Mouse (Mus musculus): ENCODE measurements around the gene Ecd. TPM values are rescaled to one million over a fixed set of nuclear protein-coding genes. Genes with fewer than 3 reads are reported as not detected.
A peak's percentile ranks its signal among the peaks of the same experiment; 100 is the strongest.

The Ecd gene
- 28.6 TPM for polyA plus RNA-seq (2012; fragmentation: generic; extraction: Trizol)
- long read RNA-seq, experiment 1, transcript Ecd-201 (14 exons, 3,132 nt) = major isoform, 25 of 39 reads
- long read RNA-seq, experiment 1, partial matches to known transcripts = 8 of 39 reads
- long read RNA-seq, experiment 1, other reads (novel, unspliced or antisense) = 6 of 39 reads
- long read RNA-seq, experiment 2, transcript Ecd-201 (14 exons, 3,132 nt) = major isoform, 378 of 412 reads
- long read RNA-seq, experiment 2, partial matches to known transcripts = 10 of 412 reads
- long read RNA-seq, experiment 2, other reads (novel, unspliced or antisense) = 24 of 412 reads

GRCm38 (mm10) chr14:20347991-20348541 lies at the start of gene Ecd, which contains the start of gene Fam149b:
Ecd (minus strand) TSS chr14:20348121.
Fam149b (plus strand) TSS chr14:20348162.
- H3K4me3 ChIP-seq (ENCODE audit: insufficient read depth, poor library complexity, severe bottlenecking) = peak within 1 kb of the TSS; percentile 60
- H3K27me3 ChIP-seq (ENCODE audit: control insufficient read depth, insufficient read depth, insufficient read length) = no peaks in the 10 kb centered on the region
- peaks cover 15% of the 10 kb centered on the region for H3K36me3 ChIP-seq (ENCODE audit: control insufficient read depth, insufficient read depth)
- peaks cover 56% of the 10 kb centered on the region for H3K79me2 ChIP-seq (ENCODE audit: control insufficient read depth, insufficient read depth)
- H3ac ChIP-seq (ENCODE audit: control insufficient read depth, insufficient read length, low read depth) = peak within 1 kb of the TSS; percentile 90
- peak; percentile 24 for TF ChIP-seq CTCF (IDR thresholded peaks at IDR 0.05; ENCODE audit: control insufficient read depth, insufficient read depth, insufficient read length)
- no peak for TF ChIP-seq MYOG (IDR thresholded peaks at IDR 0.05; ENCODE audit: control insufficient read depth, extremely low read depth, insufficient read length)
- peak; percentile 93 for TF ChIP-seq MAX (IDR thresholded peaks at IDR 0.05)
- H3K79me3 ChIP-seq (ENCODE audit: low read depth) = peaks cover 32% of the 10 kb centered on the region

DNA sequence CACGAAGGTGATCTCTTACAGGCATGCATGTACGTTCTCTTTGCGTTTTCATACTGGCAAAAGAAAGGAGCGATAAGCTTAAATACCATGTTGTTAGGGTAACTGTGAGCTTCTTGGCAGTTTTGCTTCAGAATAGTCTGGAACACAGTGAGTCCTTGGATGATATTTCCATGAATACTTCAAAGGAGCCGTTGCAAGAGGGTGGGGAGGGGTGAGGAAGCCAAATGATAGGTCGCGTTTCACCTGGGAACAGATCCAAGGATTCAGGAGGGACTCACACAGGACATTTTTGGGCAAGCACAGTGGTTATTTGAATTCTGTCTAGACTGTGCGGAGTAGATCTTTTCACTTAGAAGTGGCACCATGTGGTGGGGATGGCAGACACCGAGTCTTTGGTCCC lies 49.3 kb upstream of the Ecd start:
- no peaks in the 10 kb centered on the region for H3K79me3 ChIP-seq (ENCODE audit: low read depth)
- no peak overlapping the region for H3K4me3 ChIP-seq (ENCODE audit: insufficient read depth, poor library complexity, severe bottlenecking)
- no peak overlapping the region for H3ac ChIP-seq (ENCODE audit: control insufficient read depth, insufficient read length, low read depth)
- no peaks in the 10 kb centered on the region for H3K27me3 ChIP-seq (ENCODE audit: control insufficient read depth, insufficient read depth, insufficient read length)
- peaks cover 9% of the 10 kb centered on the region for H3K79me2 ChIP-seq (ENCODE audit: control insufficient read depth, insufficient read depth)
- TF ChIP-seq MAX (IDR thresholded peaks at IDR 0.05) (no peak), MYOG (IDR thresholded peaks at IDR 0.05; ENCODE audit: control insufficient read depth, extremely low read depth, insufficient read length) (no peak), CEBPB (IDR thresholded peaks at IDR 0.05; ENCODE audit: low read depth) (no peak), USF1 (IDR thresholded peaks at IDR 0.05; ENCODE audit: low read depth) (no peak), MYOD1 (IDR thresholded peaks at IDR 0.05; ENCODE audit: control insufficient read depth, insufficient read length, low read depth) (no peak), FOSL1 (IDR thresholded peaks at IDR 0.05; ENCODE audit: insufficient read depth, low read length, poor library complexity, severe bottlenecking) (no peak), CTCF (IDR thresholded peaks at IDR 0.05; ENCODE audit: control insufficient read depth, insufficient read depth, insufficient read length) (no peak)
- no peaks in the 10 kb centered on the region for H3K36me3 ChIP-seq (ENCODE audit: control insufficient read depth, insufficient read depth)

- peak; percentile 96 for TF ChIP-seq CTCF (IDR thresholded peaks at IDR 0.05; ENCODE audit: control insufficient read depth, insufficient read depth, insufficient read length)
- TF ChIP-seq CEBPB (IDR thresholded peaks at IDR 0.05; ENCODE audit: low read depth) = no peak
- no peak for TF ChIP-seq MYOG (IDR thresholded peaks at IDR 0.05; ENCODE audit: control insufficient read depth, extremely low read depth, insufficient read length)
- no peak for TF ChIP-seq MYOD1 (IDR thresholded peaks at IDR 0.05; ENCODE audit: control insufficient read depth, insufficient read length, low read depth)
- TF ChIP-seq MAX (IDR thresholded peaks at IDR 0.05) = peak; percentile 88
- TF ChIP-seq FOSL1 (IDR thresholded peaks at IDR 0.05; ENCODE audit: insufficient read depth, low read length, poor library complexity, severe bottlenecking) = no peak
- TF ChIP-seq USF1 (IDR thresholded peaks at IDR 0.05; ENCODE audit: low read depth) = no peak
- H3K27me3 ChIP-seq (ENCODE audit: control insufficient read depth, insufficient read depth, insufficient read length) = no peaks in the 10 kb centered on the region
Measured at GRCm38 (mm10) chr14:20393205-20393913, 45.4 kb upstream of the Ecd start, which contains the start of gene Mrps16. Mrps16 (minus strand) TSS chr14:20393634.

GRCm38 (mm10) chr14:20392326-20392725 lies 44.4 kb upstream of the Ecd start:
- Histone ChIP-seq H3K27me3 (ENCODE audit: control insufficient read depth, insufficient read depth, insufficient read length) (no peaks in the 10 kb centered on the region), H3K4me3 (ENCODE audit: insufficient read depth, poor library complexity, severe bottlenecking) (peak overlapping the region; percentile 69), H3K36me3 (ENCODE audit: control insufficient read depth, insufficient read depth) (peaks cover 31% of the 10 kb centered on the region), H3K79me3 (ENCODE audit: low read depth) (peaks cover 13% of the 10 kb centered on the region), H3K79me2 (ENCODE audit: control insufficient read depth, insufficient read depth) (peaks cover 33% of the 10 kb centered on the region), H3ac (ENCODE audit: control insufficient read depth, insufficient read length, low read depth) (no peak overlapping the region)
- no peak for TF ChIP-seq MYOG (IDR thresholded peaks at IDR 0.05; ENCODE audit: control insufficient read depth, extremely low read depth, insufficient read length)
- no peak for TF ChIP-seq FOSL1 (IDR thresholded peaks at IDR 0.05; ENCODE audit: insufficient read depth, low read length, poor library complexity, severe bottlenecking)

More at GRCm38 (mm10) chr14:20393205-20393913, 45.4 kb upstream of the Ecd start, which contains the start of gene Mrps16:
- peaks cover 3% of the 10 kb centered on the region for H3K79me3 ChIP-seq (ENCODE audit: low read depth)
- H3K4me3 ChIP-seq (ENCODE audit: insufficient read depth, poor library complexity, severe bottlenecking) = peak within 1 kb of the TSS; percentile 69
- H3K79me2 ChIP-seq (ENCODE audit: control insufficient read depth, insufficient read depth) = peaks cover 23% of the 10 kb centered on the region
- peaks cover 26% of the 10 kb centered on the region for H3K36me3 ChIP-seq (ENCODE audit: control insufficient read depth, insufficient read depth)
- H3ac ChIP-seq (ENCODE audit: control insufficient read depth, insufficient read length, low read depth) = peak within 1 kb of the TSS; percentile 97

DNA sequence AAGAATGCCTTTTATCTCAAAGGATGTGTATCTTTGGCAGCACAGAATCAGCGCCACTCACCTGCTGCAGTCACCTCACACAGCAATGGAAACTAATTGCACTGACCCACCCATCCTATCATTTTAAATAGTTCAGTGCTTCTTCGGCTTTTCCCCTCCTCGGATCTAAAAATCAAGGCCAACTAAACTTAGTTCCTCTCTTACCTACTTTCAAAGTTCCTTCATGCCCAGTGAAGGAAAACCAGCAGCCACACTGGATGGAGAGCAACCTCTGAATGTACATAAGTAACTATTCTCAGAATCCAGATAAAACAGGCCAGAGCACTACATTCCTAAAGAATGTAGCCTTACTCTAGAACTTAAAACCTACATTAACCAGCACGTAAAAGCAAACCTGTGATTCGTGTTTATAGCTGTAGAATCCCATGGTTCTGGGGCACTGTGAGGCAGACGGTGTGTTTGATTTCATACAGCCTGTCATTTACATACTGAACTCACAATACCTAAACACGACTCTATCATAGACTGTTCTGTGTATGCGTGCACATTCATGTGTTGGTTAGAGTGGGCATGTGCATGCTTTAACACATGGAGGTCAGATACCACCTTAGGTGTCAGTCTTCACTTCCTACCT lies 41.6 kb upstream of the Ecd start:
- Histone ChIP-seq H3K79me3 (ENCODE audit: low read depth) (peaks cover 35% of the 10 kb centered on the region), H3K4me3 (ENCODE audit: insufficient read depth, poor library complexity, severe bottlenecking) (peak overlapping the region; percentile 71), H3K27me3 (ENCODE audit: control insufficient read depth, insufficient read depth, insufficient read length) (no peaks in the 10 kb centered on the region), H3K36me3 (ENCODE audit: control insufficient read depth, insufficient read depth) (peaks cover 55% of the 10 kb centered on the region), H3ac (ENCODE audit: control insufficient read depth, insufficient read length, low read depth) (no peak overlapping the region), H3K79me2 (ENCODE audit: control insufficient read depth, insufficient read depth) (peaks cover 61% of the 10 kb centered on the region)
- TF ChIP-seq CTCF (IDR thresholded peaks at IDR 0.05; ENCODE audit: control insufficient read depth, insufficient read depth, insufficient read length) = no peak
- TF ChIP-seq MYOD1 (IDR thresholded peaks at IDR 0.05; ENCODE audit: control insufficient read depth, insufficient read length, low read depth) = no peak
- TF ChIP-seq CEBPB (IDR thresholded peaks at IDR 0.05; ENCODE audit: low read depth) = no peak
- no peak for TF ChIP-seq FOSL1 (IDR thresholded peaks at IDR 0.05; ENCODE audit: insufficient read depth, low read length, poor library complexity, severe bottlenecking)
- TF ChIP-seq MYOG (IDR thresholded peaks at IDR 0.05; ENCODE audit: control insufficient read depth, extremely low read depth, insufficient read length) = no peak
- no peak for TF ChIP-seq MAX (IDR thresholded peaks at IDR 0.05)
- TF ChIP-seq USF1 (IDR thresholded peaks at IDR 0.05; ENCODE audit: low read depth) = no peak
